Mouse (Mus musculus) ES-Bruce4 (cell line): ENCODE measurements around the gene Sept11.

Source experiments
- CTCF ChIP-seq: IDR thresholded peaks from one replicate; pipeline ENCODE4 v1.8.1; 2011; ENCODE audit warnings: low read depth, low read length
- POLR2A ChIP-seq: IDR thresholded peaks from one replicate; pipeline ENCODE4 v1.8.1; 2011; ENCODE audit warnings: low read length; ENCODE audit not compliant: insufficient read depth

DNA sequence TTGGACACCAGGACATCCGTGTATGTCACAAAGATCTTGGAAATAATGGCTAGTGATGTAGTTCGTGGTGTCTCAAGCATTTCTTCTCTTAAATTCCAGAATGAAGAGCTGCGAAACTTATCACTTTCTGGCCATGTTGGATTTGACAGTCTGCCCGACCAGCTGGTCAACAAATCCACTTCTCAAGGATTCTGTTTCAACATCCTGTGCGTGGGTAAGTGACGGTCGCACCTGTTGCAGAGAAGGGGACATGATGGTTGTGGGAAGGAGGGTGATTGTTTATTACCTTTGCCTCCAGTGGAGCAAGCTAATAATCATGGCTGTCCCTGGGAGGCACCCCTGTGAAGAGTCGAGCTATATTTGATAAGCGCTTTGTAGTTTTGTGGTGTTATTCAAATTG is 46.1 kb downstream of the Sept11 start:
- TF ChIP-seq CTCF: no peak
- no peak for TF ChIP-seq POLR2A
